Mouse (Mus musculus) central nervous system, embryonic 18 days (tissue): ENCODE data around the gene Atp1a4. TPM values are rescaled to one million over a fixed set of nuclear protein-coding genes. Genes with fewer than 3 reads are reported as not detected.

Source experiments
- polyA plus RNA-seq: library from polyadenylated mRNA; depleted of rRNA; stranded (reverse); fragments of >200 nt; gene quantifications from 2 replicates; pipeline ENCODE4 v1.2.3, GENCODE M21; 2012; rRNA removed

The Atp1a4 gene
- 0.07 and 0.09 TPM in 2 replicates for polyA plus RNA-seq

GRCm38 (mm10) chr1:172258314-172258713 lies at the start of gene Atp1a4:
Gene Atp1a4, minus strand, starts transcription at chr1:172258414.

GRCm38 (mm10) chr1:172297611-172298537 lies 39.7 kb upstream of the Atp1a4 start, which contains the start of gene Atp1a2:
Gene Atp1a2, minus strand, starts transcription at chr1:172298064.

GRCm38 (mm10) chr1:172261477-172262078 lies 3.4 kb upstream of the Atp1a4 start, which contains the start of gene Igsf8:
Gene Igsf8, plus strand, starts transcription at chr1:172261641.

GRCm38 (mm10) chr1:172219451-172220406 lies 38.5 kb downstream of the Atp1a4 start, which contains the start of gene Casq1:
Gene Casq1, minus strand, starts transcription at chr1:172219868.

DNA sequence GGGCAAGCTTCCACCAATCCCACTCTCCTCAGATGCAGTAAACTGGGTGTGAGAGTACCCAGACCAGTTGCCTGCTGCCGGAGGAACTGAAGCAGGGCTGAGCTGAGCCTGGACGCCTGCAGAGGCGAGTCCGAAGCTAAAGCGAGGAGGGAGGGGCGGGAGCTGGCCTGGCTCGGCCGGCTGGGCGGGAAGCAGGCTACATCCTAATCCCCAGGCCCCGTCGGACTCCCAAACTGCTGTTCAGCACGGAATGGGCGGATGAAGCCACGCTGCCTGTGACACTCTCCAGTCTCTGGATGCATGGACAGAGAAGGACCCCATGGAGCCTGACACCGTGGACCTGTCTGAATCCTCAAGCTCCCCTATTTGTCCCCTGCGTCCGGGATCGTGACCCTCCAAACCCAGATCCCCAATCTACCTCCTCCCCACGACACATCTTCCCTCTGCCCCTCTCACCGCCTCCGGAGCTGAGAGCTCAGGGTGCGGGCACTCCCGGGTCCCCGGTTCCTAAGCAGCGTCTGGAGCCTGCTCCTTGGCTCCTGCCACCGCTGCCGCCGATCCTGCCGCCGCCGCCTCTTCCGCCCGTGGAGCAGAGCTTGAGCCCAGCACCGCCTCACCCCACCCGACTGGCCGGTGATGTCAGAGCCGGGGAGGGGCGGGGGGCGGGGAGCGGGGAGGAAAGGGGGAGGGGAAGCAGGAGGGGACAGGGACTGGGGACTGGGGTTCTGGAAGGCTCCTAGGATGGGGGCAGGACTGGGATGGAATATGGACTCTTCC lies 51.9 kb downstream of the Atp1a4 start, which contains the start of gene Pea15a:
Gene Pea15a, minus strand, starts transcription at position 664 of the 777 bp plus-strand sequence.

Other genes with a start within 250 kb of the Atp1a4 start
- gene Vangl2, start 230.0 kb downstream of the Atp1a4 start, polyA plus RNA-seq: 38.5 and 45.1 TPM in 2 replicates
- 1.7 and 3.4 TPM in 2 replicates for gene Nhlh1, start 200.8 kb downstream of the Atp1a4 start, polyA plus RNA-seq
- 96.4 and 100 TPM in 2 replicates for gene Copa, start 175.9 kb downstream of the Atp1a4 start, polyA plus RNA-seq
- gene Ncstn, start 175.6 kb downstream of the Atp1a4 start, polyA plus RNA-seq: 100 and 107 TPM in 2 replicates
- gene Pex19, start 131.7 kb downstream of the Atp1a4 start, polyA plus RNA-seq: 92.1 and 95.3 TPM in 2 replicates
- 66.5 and 69.7 TPM in 2 replicates for gene Dcaf8, start 110.3 kb downstream of the Atp1a4 start, polyA plus RNA-seq
- 369 and 373 TPM in 2 replicates for gene Pea15a, start 51.6 kb downstream of the Atp1a4 start, polyA plus RNA-seq
- 3.2 and 11.4 TPM in 2 replicates for gene Casq1, start 38.5 kb downstream of the Atp1a4 start, polyA plus RNA-seq
- gene Igsf8, start 3.2 kb upstream of the Atp1a4 start, polyA plus RNA-seq: 112 and 125 TPM in 2 replicates
- 111 and 114 TPM in 2 replicates for gene Atp1a2, start 39.6 kb upstream of the Atp1a4 start, polyA plus RNA-seq
- gene Kcnj9, start 70.9 kb upstream of the Atp1a4 start, polyA plus RNA-seq: 11.7 and 11.8 TPM in 2 replicates
- gene Kcnj10, start 82.8 kb upstream of the Atp1a4 start, polyA plus RNA-seq: 5.3 and 7.0 TPM in 2 replicates
- gene Pigm, start 118.1 kb upstream of the Atp1a4 start, polyA plus RNA-seq: 6.8 and 6.9 TPM in 2 replicates
- 0.22 and 0.28 TPM in 2 replicates for gene Slamf9, start 216.9 kb upstream of the Atp1a4 start, polyA plus RNA-seq
- gene Igsf9, start 223.4 kb upstream of the Atp1a4 start, polyA plus RNA-seq: 96.6 and 120 TPM in 2 replicates
- 40.9 and 43.4 TPM in 2 replicates for gene Tagln2, start 241.6 kb upstream of the Atp1a4 start, polyA plus RNA-seq